Mouse (Mus musculus) liver, adult 2 months (tissue): ENCODE measurements at regions not wholly inside any gene's neighbourhood (a gene's known extent, or its start where the extent isn't known, plus 50 kb on each side); places are given as distances from the start of the nearest gene placed in this dataset.

ENCODE experiments used
- CTCF ChIP-seq: fragments of 200-500 bp; IDR thresholded peaks from 2 replicates; pipeline ENCODE4 v1.5.1; 2011; ENCODE audit warnings: low read depth, low read length, control low read depth
- POLR2A ChIP-seq: fragments of 200-500 bp; IDR thresholded peaks from 2 replicates; pipeline ENCODE4 v1.6.1; 2011; ENCODE audit warnings: low read length, control low read depth; ENCODE audit not compliant: insufficient read depth; ENCODE audit errors: extremely low read depth

GRCm38 (mm10) chr2:48332783-48333182 lies 481.1 kb upstream of the Acvr2a start:
- TF ChIP-seq CTCF (no peak), POLR2A (no peak)
